Mouse (Mus musculus): ENCODE results near the gene Plcg2. TPM values are rescaled to one million over a fixed set of nuclear protein-coding genes. Genes with fewer than 3 reads are reported as not detected.

Gene Plcg2
- total and polyA plus RNA-seq, 3 experiments: not detected

- ATAC-seq (ENCODE audit: extremely low read depth, insufficient number of reproducible peaks, low FRiP score, poor library complexity, severe bottlenecking) (no peak), DNase-seq (ENCODE audit: low spot score) (no peak)
- no peaks in the 10 kb centered on the region for H3K36me3 ChIP-seq (replicated peaks)
- H3K4me1 ChIP-seq (ENCODE audit: insufficient read depth, low read depth, low read length): no peaks in the 10 kb centered on the region
- peaks cover 78% of the 10 kb centered on the region for H3K9me3 ChIP-seq (replicated peaks)
- TF ChIP-seq POLR2AphosphoS5 (IDR thresholded peaks at IDR 0.05; ENCODE audit: insufficient replicate concordance, low read depth, low read length) (no peak), GATA1 (IDR thresholded peaks at IDR 0.05; ENCODE audit: borderline replicate concordance, low read length) (no peak), GATA2 (IDR thresholded peaks at IDR 0.05; ENCODE audit: borderline replicate concordance, low read depth, low read length) (no peak), CTCF (IDR thresholded peaks at IDR 0.05; ENCODE audit: low read depth, low read length) (no peak), TAL1 (conservative IDR thresholded peaks at IDR 0.05; ENCODE audit: low read depth, low read length) (no peak)
- no peak overlapping the region for H3K4me3 ChIP-seq (ENCODE audit: low read depth, low read length)
- no peaks in the 10 kb centered on the region for H3K27me3 ChIP-seq (ENCODE audit: insufficient read depth, low read length)
These were observed 47.0 kb downstream of the Plcg2 start for GRCm38 (mm10) chr8:117545043-117545442.

GRCm38 (mm10) chr8:117546386-117546785 lies 48.3 kb downstream of the Plcg2 start:
- Histone ChIP-seq H3K4me3 (ENCODE audit: low read depth, low read length) (no peak overlapping the region), H3K27me3 (ENCODE audit: insufficient read depth, low read length) (no peaks in the 10 kb centered on the region), H3K9me3 (replicated peaks) (peaks cover 80% of the 10 kb centered on the region), H3K4me1 (ENCODE audit: insufficient read depth, low read depth, low read length) (no peaks in the 10 kb centered on the region), H3K36me3 (replicated peaks) (no peaks in the 10 kb centered on the region)
- TF ChIP-seq POLR2AphosphoS5 (IDR thresholded peaks at IDR 0.05; ENCODE audit: insufficient replicate concordance, low read depth, low read length): no peak
- TF ChIP-seq GATA1 (IDR thresholded peaks at IDR 0.05; ENCODE audit: borderline replicate concordance, low read length): no peak
- no peak for TF ChIP-seq TAL1 (conservative IDR thresholded peaks at IDR 0.05; ENCODE audit: low read depth, low read length)
- TF ChIP-seq CTCF (IDR thresholded peaks at IDR 0.05; ENCODE audit: low read depth, low read length): no peak
- TF ChIP-seq GATA2 (IDR thresholded peaks at IDR 0.05; ENCODE audit: borderline replicate concordance, low read depth, low read length): no peak
- ATAC-seq (ENCODE audit: extremely low read depth, insufficient number of reproducible peaks, low FRiP score, poor library complexity, severe bottlenecking) (no peak), DNase-seq (ENCODE audit: low spot score) (no peak)

- Histone ChIP-seq H3K27me3 (ENCODE audit: insufficient read depth, low read length) (no peaks in the 10 kb centered on the region), H3K4me1 (ENCODE audit: insufficient read depth, low read depth, low read length) (no peaks in the 10 kb centered on the region), H3K9me3 (replicated peaks) (peaks cover 75% of the 10 kb centered on the region), H3K36me3 (replicated peaks) (no peaks in the 10 kb centered on the region), H3K4me3 (ENCODE audit: low read depth, low read length) (no peak overlapping the region)
- DNase-seq (ENCODE audit: low spot score) (no peak), ATAC-seq (ENCODE audit: extremely low read depth, insufficient number of reproducible peaks, low FRiP score, poor library complexity, severe bottlenecking) (no peak)
- TF ChIP-seq TAL1 (conservative IDR thresholded peaks at IDR 0.05; ENCODE audit: low read depth, low read length): no peak
- TF ChIP-seq GATA1 (IDR thresholded peaks at IDR 0.05; ENCODE audit: borderline replicate concordance, low read length): no peak
- no peak for TF ChIP-seq CTCF (IDR thresholded peaks at IDR 0.05; ENCODE audit: low read depth, low read length)
- TF ChIP-seq POLR2AphosphoS5 (IDR thresholded peaks at IDR 0.05; ENCODE audit: insufficient replicate concordance, low read depth, low read length): no peak
- TF ChIP-seq GATA2 (IDR thresholded peaks at IDR 0.05; ENCODE audit: borderline replicate concordance, low read depth, low read length): no peak
These were observed 49.9 kb downstream of the Plcg2 start for GRCm38 (mm10) chr8:117547945-117548344.

GRCm38 (mm10) chr8:117548453-117548852 lies 50.4 kb downstream of the Plcg2 start:
- Histone ChIP-seq H3K4me3 (ENCODE audit: low read depth, low read length) (no peak overlapping the region), H3K36me3 (replicated peaks) (no peaks in the 10 kb centered on the region), H3K4me1 (ENCODE audit: insufficient read depth, low read depth, low read length) (no peaks in the 10 kb centered on the region), H3K27me3 (ENCODE audit: insufficient read depth, low read length) (no peaks in the 10 kb centered on the region), H3K9me3 (replicated peaks) (peaks cover 76% of the 10 kb centered on the region)
- TF ChIP-seq POLR2AphosphoS5 (IDR thresholded peaks at IDR 0.05; ENCODE audit: insufficient replicate concordance, low read depth, low read length): no peak
- no peak for TF ChIP-seq TAL1 (conservative IDR thresholded peaks at IDR 0.05; ENCODE audit: low read depth, low read length)
- ATAC-seq (ENCODE audit: extremely low read depth, insufficient number of reproducible peaks, low FRiP score, poor library complexity, severe bottlenecking): no peak
- no peak for DNase-seq (ENCODE audit: low spot score)

- H3K27me3 ChIP-seq (ENCODE audit: insufficient read depth, low read length): no peaks in the 10 kb centered on the region
- no peak for TF ChIP-seq GATA1 (IDR thresholded peaks at IDR 0.05; ENCODE audit: borderline replicate concordance, low read length)
- DNase-seq (ENCODE audit: low spot score): no peak
- H3K4me1 ChIP-seq (ENCODE audit: insufficient read depth, low read depth, low read length): no peaks in the 10 kb centered on the region
- ATAC-seq (ENCODE audit: extremely low read depth, insufficient number of reproducible peaks, low FRiP score, poor library complexity, severe bottlenecking): no peak
- peaks cover 80% of the 10 kb centered on the region for H3K9me3 ChIP-seq (replicated peaks)
- H3K36me3 ChIP-seq (replicated peaks): no peaks in the 10 kb centered on the region
- no peak overlapping the region for H3K4me3 ChIP-seq (ENCODE audit: low read depth, low read length)
These were observed 52.4 kb downstream of the Plcg2 start for GRCm38 (mm10) chr8:117550529-117550928.

- DNase-seq (ENCODE audit: low spot score) (no peak), ATAC-seq (ENCODE audit: extremely low read depth, insufficient number of reproducible peaks, low FRiP score, poor library complexity, severe bottlenecking) (no peak)
- peaks cover 86% of the 10 kb centered on the region for H3K9me3 ChIP-seq (replicated peaks)
- H3K4me3 ChIP-seq (ENCODE audit: low read depth, low read length): no peak overlapping the region
- TF ChIP-seq CTCF (IDR thresholded peaks at IDR 0.05; ENCODE audit: low read depth, low read length): no peak
- no peak for TF ChIP-seq TAL1 (conservative IDR thresholded peaks at IDR 0.05; ENCODE audit: low read depth, low read length)
- no peak for TF ChIP-seq POLR2AphosphoS5 (IDR thresholded peaks at IDR 0.05; ENCODE audit: insufficient replicate concordance, low read depth, low read length)
- TF ChIP-seq GATA2 (IDR thresholded peaks at IDR 0.05; ENCODE audit: borderline replicate concordance, low read depth, low read length): no peak
- no peak for TF ChIP-seq GATA1 (IDR thresholded peaks at IDR 0.05; ENCODE audit: borderline replicate concordance, low read length)
- H3K27me3 ChIP-seq (ENCODE audit: insufficient read depth, low read length): no peaks in the 10 kb centered on the region
- H3K4me1 ChIP-seq (ENCODE audit: insufficient read depth, low read depth, low read length): no peaks in the 10 kb centered on the region
- no peaks in the 10 kb centered on the region for H3K36me3 ChIP-seq (replicated peaks)
These were observed 62.9 kb downstream of the Plcg2 start for GRCm38 (mm10) chr8:117561014-117561413.

GRCm38 (mm10) chr8:117561735-117562361 lies 63.8 kb downstream of the Plcg2 start:
- ATAC-seq (ENCODE audit: extremely low read depth, insufficient number of reproducible peaks, low FRiP score, poor library complexity, severe bottlenecking) (no peak), DNase-seq (ENCODE audit: low spot score) (no peak)
- no peak for TF ChIP-seq CTCF (IDR thresholded peaks at IDR 0.05; ENCODE audit: low read depth, low read length)
- TF ChIP-seq POLR2AphosphoS5 (IDR thresholded peaks at IDR 0.05; ENCODE audit: insufficient replicate concordance, low read depth, low read length): no peak
- no peak for TF ChIP-seq TAL1 (conservative IDR thresholded peaks at IDR 0.05; ENCODE audit: low read depth, low read length)
- no peak for TF ChIP-seq GATA2 (IDR thresholded peaks at IDR 0.05; ENCODE audit: borderline replicate concordance, low read depth, low read length)
- TF ChIP-seq GATA1 (IDR thresholded peaks at IDR 0.05; ENCODE audit: borderline replicate concordance, low read length): no peak
- H3K4me1 ChIP-seq (ENCODE audit: insufficient read depth, low read depth, low read length): no peaks in the 10 kb centered on the region
- no peak overlapping the region for H3K4me3 ChIP-seq (ENCODE audit: low read depth, low read length)
- H3K27me3 ChIP-seq (ENCODE audit: insufficient read depth, low read length): no peaks in the 10 kb centered on the region
- H3K36me3 ChIP-seq (replicated peaks): no peaks in the 10 kb centered on the region
- peaks cover 86% of the 10 kb centered on the region for H3K9me3 ChIP-seq (replicated peaks)

All from G1E (cell line).